Mouse (Mus musculus): ENCODE data around the gene Eif4enif1. TPM values are rescaled to one million over a fixed set of nuclear protein-coding genes. Genes with fewer than 3 reads are reported as not detected.

The Eif4enif1 gene
- polyA plus RNA-seq, 1 experiment from 2014 or later = 28.5 TPM

DNA sequence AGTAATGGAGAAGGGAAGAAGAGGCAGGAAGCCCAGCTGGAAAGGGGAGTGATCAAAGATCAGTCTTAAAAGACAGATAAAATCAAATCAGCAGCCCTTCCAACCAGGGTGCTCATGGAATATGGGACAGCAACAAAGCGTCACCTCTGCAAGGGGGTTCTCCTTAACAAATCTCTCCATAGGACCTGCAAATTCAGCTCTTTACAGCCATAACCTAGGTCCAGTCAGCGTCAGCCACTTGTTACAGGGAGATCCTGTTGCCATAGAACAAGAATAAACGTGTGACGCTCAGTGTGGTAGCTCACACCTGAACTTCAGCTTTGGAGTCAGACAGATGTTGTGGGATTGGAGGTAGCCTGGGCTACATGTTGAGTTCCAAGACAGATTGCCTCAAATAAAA is 67.0 kb downstream of the Eif4enif1 start:
- WGBS (ENCODE audit: missing documents) = 89% methylated on average over 4 of the region's 4 CpGs
- peaks cover 19% of the 10 kb centered on the region for H3K79me2 ChIP-seq (ENCODE audit: inconsistent target)
- no peaks in the 10 kb centered on the region for H3K36me3 ChIP-seq (ENCODE audit: inconsistent target)
- H3K4me3 ChIP-seq (ENCODE audit: inconsistent target) = no peak overlapping the region
- no peak overlapping the region for H3K27ac ChIP-seq

DNA sequence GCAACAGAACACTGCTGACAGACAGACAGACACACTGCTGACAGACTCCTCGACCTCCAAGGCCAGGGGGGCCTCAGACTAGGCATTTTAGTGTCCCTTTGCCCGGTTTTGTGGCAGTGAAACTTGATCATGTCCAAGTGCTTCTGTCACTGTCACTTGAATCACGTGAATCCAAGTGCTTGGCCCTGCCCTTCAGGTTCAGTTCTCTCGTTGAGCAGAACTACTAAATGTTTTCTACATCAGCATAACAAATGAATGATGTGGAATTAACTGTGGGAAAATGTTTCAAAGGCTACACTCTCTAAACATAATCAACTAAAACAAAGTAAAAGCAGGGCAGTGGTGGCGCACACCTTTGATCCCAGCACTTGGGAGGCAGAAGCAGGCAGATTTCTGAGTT is 76.2 kb downstream of the Eif4enif1 start:
- Histone ChIP-seq H3K79me2 (ENCODE audit: inconsistent target) (no peaks in the 10 kb centered on the region), H3K27ac (no peak overlapping the region), H3K4me3 (ENCODE audit: inconsistent target) (no peak overlapping the region), H3K36me3 (ENCODE audit: inconsistent target) (no peaks in the 10 kb centered on the region)
- WGBS (ENCODE audit: missing documents) = 88% methylated on average over 5 of the region's 5 CpGs

DNA sequence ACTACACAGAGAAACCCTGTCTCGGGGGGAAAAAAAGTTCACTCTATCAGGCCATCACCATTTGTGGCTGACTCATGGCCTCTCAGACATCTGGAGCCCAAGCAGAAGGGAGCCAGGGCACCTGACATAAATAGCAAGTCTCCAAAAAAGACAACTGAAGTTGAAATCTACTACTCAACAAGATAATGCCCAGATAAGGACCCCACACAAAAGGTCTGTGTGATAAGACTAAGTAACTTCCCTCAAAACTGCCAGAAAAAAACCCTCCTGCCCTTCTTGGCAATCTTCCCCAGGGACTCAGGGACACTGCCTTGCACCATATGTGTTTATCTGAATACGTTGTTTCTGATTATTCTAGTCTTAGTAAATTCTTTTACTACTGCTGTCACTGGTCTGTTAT is 77.5 kb downstream of the Eif4enif1 start:
- Histone ChIP-seq H3K79me2 (ENCODE audit: inconsistent target) (no peaks in the 10 kb centered on the region), H3K4me3 (ENCODE audit: inconsistent target) (no peak overlapping the region), H3K27ac (no peak overlapping the region), H3K36me3 (ENCODE audit: inconsistent target) (no peaks in the 10 kb centered on the region)
- 74% methylated on average over 2 of the region's 2 CpGs for WGBS (ENCODE audit: missing documents)

DNA sequence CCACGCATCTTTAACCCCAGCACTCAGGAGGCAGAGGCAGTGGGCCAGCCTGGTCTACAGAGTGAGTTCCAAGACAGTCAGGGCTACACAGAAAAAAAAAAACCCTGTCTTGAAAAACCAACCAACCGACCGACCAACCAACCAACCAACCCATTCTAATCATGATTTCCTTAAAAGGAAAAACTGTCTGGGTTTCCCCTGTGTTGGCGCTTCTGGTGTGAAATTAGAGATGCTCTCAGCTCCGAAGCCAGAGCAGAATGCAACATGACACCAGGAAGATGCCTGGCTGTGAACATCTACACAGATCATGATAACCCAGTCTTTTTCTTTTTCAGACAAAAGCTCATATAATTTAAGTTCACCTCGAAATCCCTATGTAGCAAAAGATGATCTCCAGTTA is 80.7 kb downstream of the Eif4enif1 start:
- Histone ChIP-seq H3K27ac (no peak overlapping the region), H3K36me3 (ENCODE audit: inconsistent target) (no peaks in the 10 kb centered on the region), H3K79me2 (ENCODE audit: inconsistent target) (no peaks in the 10 kb centered on the region), H3K4me3 (ENCODE audit: inconsistent target) (no peak overlapping the region)
- WGBS (ENCODE audit: missing documents) = 93% methylated on average over 6 of the region's 6 CpGs

DNA sequence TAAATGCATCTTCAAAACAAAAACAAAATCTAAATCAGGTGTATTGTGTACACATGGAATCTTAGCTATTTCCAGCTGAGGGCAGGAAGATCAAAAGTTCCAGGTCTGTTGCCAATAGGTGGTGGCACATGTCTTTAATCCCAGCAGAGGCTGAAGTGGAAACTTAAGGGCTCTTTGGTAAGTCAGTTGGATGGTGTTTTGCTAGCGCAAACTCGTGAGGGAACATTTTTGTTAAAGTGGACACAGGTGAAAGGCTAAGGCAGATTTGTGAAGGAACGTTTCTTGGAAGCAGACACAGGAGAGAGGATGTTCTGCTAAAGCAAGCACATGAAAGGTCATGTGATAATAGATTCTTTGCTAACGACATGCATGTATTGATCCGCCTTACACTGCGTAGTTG is 81.5 kb downstream of the Eif4enif1 start:
- H3K79me2 ChIP-seq (ENCODE audit: inconsistent target) = no peaks in the 10 kb centered on the region
- no peaks in the 10 kb centered on the region for H3K36me3 ChIP-seq (ENCODE audit: inconsistent target)
- no peak overlapping the region for H3K4me3 ChIP-seq (ENCODE audit: inconsistent target)
- no peak overlapping the region for H3K27ac ChIP-seq
- 96% methylated on average over 6 of the region's 6 CpGs for WGBS (ENCODE audit: missing documents)

DNA sequence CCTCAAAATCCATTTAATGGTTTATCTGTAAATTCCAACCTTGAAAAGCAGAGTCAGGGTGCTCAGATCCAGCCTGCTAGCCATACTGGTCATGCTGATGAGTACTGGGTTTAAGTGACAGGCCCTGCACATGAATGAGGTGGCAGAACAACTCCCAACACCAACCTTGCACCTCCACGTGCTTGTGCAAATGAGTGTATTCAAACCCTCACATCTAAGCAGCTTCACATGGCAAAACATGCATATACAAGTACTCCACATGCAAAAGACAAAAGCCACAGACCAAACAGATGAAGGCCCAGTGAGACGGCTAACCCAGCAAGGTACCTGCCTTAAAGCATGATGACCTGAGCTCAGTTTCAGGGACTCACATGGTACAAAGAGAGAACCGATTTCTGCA is 83.7 kb downstream of the Eif4enif1 start:
- H3K27ac ChIP-seq = no peak overlapping the region

DNA sequence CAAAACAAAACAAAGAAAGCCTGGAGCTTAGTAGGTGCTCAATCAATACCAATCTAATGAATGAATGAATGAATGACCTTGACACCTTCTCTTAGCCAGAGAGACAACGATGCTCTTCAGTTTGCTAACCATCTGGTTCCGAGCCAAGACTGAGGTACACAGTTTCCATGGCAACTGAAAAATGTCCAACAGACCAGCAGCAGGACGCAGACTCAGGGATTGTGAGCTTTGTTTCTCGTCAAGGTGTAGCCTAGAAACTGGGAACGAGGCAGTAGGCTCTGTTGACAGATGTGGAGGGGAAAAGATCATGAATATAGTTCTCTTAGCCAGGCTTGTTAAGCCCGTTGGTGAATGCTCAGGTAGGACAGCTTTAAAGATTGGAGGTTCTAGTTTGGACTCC is 84.9 kb downstream of the Eif4enif1 start:
- peaks cover 14% of the 10 kb centered on the region for H3K79me2 ChIP-seq (ENCODE audit: inconsistent target)
- H3K27ac ChIP-seq = no peak overlapping the region
- WGBS (ENCODE audit: missing documents) = 88% methylated on average over 6 of the region's 6 CpGs
- no peak overlapping the region for H3K4me3 ChIP-seq (ENCODE audit: inconsistent target)
- no peaks in the 10 kb centered on the region for H3K36me3 ChIP-seq (ENCODE audit: inconsistent target)

More for the DNA sequence above, 83.7 kb downstream of the Eif4enif1 start:
- peaks cover 2% of the 10 kb centered on the region for H3K79me2 ChIP-seq (ENCODE audit: inconsistent target)
- no peaks in the 10 kb centered on the region for H3K36me3 ChIP-seq (ENCODE audit: inconsistent target)
- 90% methylated on average over 2 of the region's 3 CpGs for WGBS (ENCODE audit: missing documents)
- no peak overlapping the region for H3K4me3 ChIP-seq (ENCODE audit: inconsistent target)

DNA sequence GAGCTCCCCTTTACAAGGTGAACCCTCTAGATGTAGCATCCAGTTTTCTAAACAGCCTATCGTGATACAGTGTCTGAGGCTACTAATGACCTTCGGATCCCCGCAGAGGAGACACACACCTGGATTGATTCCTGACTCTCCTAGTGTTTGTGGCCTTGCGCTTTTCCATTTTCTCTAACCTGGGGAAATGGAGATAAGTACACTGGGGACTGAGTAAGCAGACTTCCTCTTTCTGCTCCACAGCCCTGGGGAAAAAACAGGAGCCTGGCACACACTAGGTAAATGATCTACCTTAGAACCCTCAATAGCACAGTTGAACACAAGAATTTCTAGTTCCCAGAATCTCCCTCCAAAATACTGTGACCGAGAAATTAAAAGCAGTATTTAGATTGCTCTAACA is 85.7 kb downstream of the Eif4enif1 start:
- H3K79me2 ChIP-seq (ENCODE audit: inconsistent target) = peaks cover 22% of the 10 kb centered on the region
- H3K27ac ChIP-seq = no peak overlapping the region
- H3K4me3 ChIP-seq (ENCODE audit: inconsistent target) = no peak overlapping the region
- WGBS (ENCODE audit: missing documents) = 54% methylated on average over 5 of the region's 5 CpGs
- no peaks in the 10 kb centered on the region for H3K36me3 ChIP-seq (ENCODE audit: inconsistent target)

DNA sequence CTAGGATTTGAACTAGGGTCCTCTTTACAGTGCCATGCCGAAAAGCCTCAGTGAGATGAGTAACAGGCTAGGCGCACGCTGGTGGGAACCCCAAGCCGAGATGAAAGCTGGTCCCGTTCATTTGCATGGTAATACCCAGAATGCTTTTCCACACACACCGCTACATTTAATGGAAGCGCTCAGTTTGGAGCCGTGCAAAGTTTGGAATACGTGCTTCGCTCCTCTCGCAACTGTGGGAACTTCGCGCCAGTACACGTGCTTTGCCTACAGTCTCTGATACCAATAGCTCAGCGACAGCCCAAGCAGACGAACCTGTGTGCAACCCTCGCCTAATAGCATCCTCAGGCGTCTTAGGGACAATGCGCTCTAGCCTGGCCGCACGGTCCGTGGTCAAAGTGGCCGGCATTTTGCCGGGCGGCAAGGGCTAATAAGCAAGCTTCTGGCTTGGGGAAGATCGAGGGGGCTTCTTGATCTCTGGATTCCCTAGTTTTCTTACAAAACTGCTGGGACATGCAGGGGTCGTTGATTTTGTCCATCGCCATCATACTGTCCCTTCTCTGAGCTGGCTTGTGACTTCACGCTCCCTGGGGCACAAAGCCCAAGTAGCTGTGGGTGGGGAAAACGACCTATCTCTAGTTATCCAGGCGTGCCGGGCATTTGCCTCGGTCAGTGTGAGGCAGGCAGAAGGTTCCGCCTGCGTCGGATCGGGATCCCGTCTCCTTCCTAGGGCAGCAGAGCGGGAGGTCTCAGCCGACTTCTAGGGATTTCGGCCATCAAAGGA is 86.5 kb downstream of the Eif4enif1 start, which contains the start of gene Patz1:
Gene Patz1 (plus strand): TSS at position 354 of the 781 bp plus-strand sequence.
- Histone ChIP-seq H3K27ac (peak within 1 kb of the TSS; percentile 41), H3K36me3 (ENCODE audit: inconsistent target) (peaks cover 3% of the 10 kb centered on the region; the same call in 1 of the 2 replicates), H3K79me2 (ENCODE audit: inconsistent target) (peaks cover 30% of the 10 kb centered on the region), H3K4me3 (ENCODE audit: inconsistent target) (peak within 1 kb of the TSS; percentile 41)
- WGBS (ENCODE audit: missing documents) = 2% methylated on average over 41 of the region's 41 CpGs

DNA sequence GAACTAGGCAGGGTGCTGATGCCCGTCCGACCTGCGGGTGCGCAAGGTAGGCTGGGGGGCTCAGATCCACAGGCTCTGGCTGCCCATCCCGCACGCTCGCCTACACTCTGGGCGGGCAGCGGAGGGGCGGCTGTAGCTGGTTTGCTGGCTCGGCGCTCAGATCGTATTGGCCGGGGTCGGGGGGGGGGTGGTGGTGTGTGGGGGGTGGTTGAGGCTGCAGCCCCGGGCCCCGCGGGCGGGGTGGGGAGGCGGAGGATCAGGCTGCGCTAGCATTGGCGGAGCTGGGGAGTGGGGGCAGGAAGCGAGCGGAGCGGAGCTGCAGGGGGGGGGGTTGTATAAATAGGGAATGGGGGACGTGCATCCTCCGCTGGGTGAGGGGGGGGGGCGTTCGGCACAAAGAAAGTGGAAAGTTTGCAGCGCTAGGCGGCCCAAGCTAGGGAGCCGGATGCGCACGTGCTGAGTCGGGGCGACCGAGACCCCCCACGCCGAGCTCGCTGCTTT is 87.2 kb downstream of the Eif4enif1 start:
- Histone ChIP-seq H3K4me3 (ENCODE audit: inconsistent target) (peak overlapping the region; percentile 41), H3K79me2 (ENCODE audit: inconsistent target) (peaks cover 36% of the 10 kb centered on the region), H3K36me3 (ENCODE audit: inconsistent target) (peaks cover 9% of the 10 kb centered on the region; the same call in 1 of the 2 replicates), H3K27ac (peak overlapping the region; percentile 41)
- WGBS (ENCODE audit: missing documents) = under 1% methylated on average over 19 of the region's 40 CpGs

DNA sequence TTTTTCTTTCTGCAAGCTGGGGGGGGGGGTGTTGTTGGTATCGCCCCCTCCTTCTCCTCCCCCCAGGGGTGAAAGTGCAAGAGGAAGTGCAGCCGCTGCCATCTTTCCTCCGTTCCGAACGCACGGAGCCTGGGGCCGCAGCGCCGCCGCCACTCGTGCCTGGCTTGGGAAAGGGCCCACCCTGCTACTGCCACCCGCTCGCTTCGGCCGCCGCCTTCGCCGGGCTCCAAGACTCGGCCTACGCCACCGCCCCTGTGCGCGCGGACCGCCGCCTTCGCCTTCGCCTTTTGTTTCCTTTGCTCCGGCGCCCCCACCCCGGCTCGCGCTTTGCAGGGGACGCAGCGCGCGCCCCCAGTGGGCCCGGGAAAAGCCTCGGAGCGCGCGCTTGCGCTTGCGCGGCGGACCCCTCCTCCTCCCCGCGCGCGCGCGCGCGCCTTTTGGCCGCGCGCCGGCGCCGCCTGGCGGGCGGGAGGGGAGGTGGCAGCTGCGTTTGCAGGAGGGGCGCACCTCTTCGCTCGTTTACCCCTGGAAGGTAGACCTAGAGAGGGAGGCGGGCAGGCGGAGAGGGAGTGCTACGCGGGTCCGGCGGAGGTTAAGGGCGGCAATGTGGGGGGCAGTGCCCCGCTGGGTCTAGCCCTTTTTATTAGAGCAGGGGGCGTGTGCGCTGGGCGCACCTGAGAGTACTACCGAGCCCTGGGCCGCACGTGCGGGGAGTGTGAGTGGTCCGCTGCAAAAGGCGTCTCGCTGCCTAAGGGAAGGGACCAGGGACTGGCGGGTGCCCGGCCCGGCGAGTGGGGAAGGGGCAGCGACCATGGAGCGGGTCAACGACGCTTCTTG is 87.8 kb downstream of the Eif4enif1 start:
- H3K79me2 ChIP-seq (ENCODE audit: inconsistent target) = peaks cover 41% of the 10 kb centered on the region
- H3K27ac ChIP-seq = peak overlapping the region; percentile 41
- peak overlapping the region; percentile 48 for H3K4me3 ChIP-seq (ENCODE audit: inconsistent target)
- peaks cover 14% of the 10 kb centered on the region; the same call in 1 of the 2 replicates for H3K36me3 ChIP-seq (ENCODE audit: inconsistent target)
- under 1% methylated on average over 63 of the region's 92 CpGs for WGBS (ENCODE audit: missing documents)

DNA sequence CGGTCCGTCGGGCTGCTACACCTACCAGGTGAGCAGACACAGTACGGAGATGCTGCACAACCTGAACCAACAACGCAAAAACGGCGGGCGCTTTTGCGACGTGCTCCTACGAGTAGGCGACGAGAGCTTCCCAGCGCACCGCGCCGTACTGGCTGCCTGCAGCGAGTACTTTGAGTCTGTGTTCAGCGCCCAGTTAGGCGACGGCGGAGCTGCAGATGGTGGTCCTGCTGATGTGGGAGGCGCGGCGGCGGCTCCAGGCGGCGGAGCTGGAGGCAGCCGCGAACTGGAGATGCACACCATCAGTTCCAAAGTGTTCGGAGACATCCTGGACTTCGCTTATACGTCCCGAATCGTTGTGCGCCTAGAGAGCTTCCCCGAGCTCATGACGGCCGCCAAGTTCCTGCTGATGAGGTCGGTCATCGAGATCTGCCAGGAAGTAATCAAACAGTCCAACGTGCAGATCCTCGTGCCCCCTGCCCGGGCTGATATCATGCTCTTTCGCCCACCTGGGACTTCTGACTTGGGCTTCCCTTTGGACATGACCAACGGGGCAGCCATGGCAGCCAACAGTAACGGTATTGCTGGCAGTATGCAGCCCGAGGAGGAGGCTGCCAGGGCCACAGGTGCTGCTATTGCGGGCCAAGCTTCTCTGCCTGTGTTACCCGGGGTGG is 88.6 kb downstream of the Eif4enif1 start:
- peak overlapping the region; percentile 60 for H3K27ac ChIP-seq
- H3K36me3 ChIP-seq (ENCODE audit: inconsistent target) = peaks cover 18% of the 10 kb centered on the region; the same call in 1 of the 2 replicates
- H3K79me2 ChIP-seq (ENCODE audit: inconsistent target) = peaks cover 41% of the 10 kb centered on the region
- peak overlapping the region; percentile 48 for H3K4me3 ChIP-seq (ENCODE audit: inconsistent target)
- WGBS (ENCODE audit: missing documents) = 2% methylated on average over 50 of the region's 50 CpGs

DNA sequence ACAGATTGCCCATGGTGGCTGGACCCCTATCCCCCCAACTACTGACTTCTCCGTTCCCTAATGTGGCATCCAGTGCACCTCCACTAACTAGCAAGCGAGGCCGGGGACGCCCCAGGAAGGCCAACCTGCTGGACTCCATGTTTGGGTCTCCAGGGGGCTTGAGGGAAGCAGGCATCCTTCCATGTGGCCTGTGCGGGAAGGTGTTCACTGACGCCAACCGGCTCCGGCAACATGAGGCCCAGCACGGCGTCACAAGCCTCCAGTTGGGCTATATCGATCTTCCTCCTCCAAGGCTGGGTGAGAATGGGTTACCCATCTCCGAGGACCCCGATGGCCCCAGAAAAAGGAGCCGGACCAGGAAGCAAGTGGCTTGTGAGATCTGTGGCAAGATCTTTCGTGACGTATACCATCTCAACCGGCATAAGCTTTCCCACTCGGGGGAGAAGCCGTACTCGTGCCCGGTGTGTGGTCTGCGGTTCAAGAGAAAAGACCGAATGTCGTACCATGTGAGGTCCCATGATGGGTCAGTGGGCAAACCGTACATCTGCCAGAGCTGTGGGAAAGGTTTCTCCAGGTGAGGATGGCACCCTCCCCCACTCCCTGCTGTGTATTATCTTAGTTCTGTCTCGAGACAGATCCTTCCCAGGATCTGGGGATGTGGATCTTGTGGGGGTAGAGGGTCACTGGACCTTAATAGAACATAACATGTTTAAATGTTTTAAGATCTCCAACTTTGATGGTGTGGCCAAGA is 89.3 kb downstream of the Eif4enif1 start:
- H3K27ac ChIP-seq = peak overlapping the region; percentile 60
- 11% methylated on average over 26 of the region's 26 CpGs for WGBS (ENCODE audit: missing documents)
- peaks cover 41% of the 10 kb centered on the region for H3K79me2 ChIP-seq (ENCODE audit: inconsistent target)
- H3K36me3 ChIP-seq (ENCODE audit: inconsistent target) = peaks cover 19% of the 10 kb centered on the region; the same call in 1 of the 2 replicates
- H3K4me3 ChIP-seq (ENCODE audit: inconsistent target) = peak overlapping the region; percentile 48

DNA sequence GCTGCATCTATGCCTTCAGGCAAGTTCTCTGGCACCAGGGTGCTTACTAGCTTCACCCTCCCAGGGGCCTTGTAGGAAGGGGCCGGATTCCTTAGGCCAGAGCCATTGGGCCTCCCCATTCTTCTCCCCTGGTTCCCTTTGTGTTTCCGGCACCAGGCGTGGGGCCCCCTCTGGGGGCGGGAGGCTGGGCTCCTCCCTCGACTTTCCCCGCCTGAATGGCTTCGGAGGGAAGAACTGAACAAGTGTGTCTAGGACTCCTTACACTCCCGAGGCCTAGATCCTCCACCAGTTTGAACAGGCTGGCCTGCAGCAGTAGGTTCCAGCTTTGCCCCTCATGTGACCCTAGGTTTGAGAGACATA is 89.8 kb downstream of the Eif4enif1 start:
- H3K79me2 ChIP-seq (ENCODE audit: inconsistent target) = peaks cover 41% of the 10 kb centered on the region
- H3K4me3 ChIP-seq (ENCODE audit: inconsistent target) = peak overlapping the region; percentile 48
- H3K36me3 ChIP-seq (ENCODE audit: inconsistent target) = peaks cover 19% of the 10 kb centered on the region; the same call in 1 of the 2 replicates
- H3K27ac ChIP-seq = peak overlapping the region; percentile 60
- 9% methylated on average over 8 of the region's 8 CpGs for WGBS (ENCODE audit: missing documents)
